Mouse (Mus musculus): Measurements from ENCODE around the gene Brox.

DNA sequence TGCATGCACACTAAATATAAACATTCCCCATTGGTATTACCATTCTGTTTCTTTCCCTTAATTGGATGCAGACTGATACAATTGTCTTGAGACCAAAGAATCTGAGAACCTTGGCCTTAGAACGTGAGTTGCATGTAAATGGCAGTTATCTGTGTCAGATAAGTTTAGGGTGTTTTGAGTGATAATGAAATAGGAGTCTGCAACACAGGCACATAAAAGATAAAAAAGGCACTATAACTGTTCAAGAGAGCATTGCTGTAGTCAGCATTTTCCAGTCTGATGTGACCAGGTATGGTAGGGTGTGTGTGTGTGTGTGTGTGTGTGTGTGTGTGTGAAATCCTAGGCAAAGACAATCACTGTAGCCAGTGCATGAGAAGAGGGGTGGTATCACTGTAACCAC lies 48.9 kb downstream of the Brox start:
- no peak for TF ChIP-seq POLR2A (IDR thresholded peaks at IDR 0.05; ENCODE audit: borderline replicate concordance, insufficient read depth, low read length)
- no peak for TF ChIP-seq CTCF (IDR thresholded peaks at IDR 0.05; ENCODE audit: borderline replicate concordance, insufficient read depth, low read depth, low read length)
